Mouse (Mus musculus) cerebellum, adult 2 months (tissue): ENCODE results near the gene Tjp2.

Experiments used
- CTCF ChIP-seq: fragments of 200-500 bp; IDR thresholded peaks from 2 replicates; pipeline ENCODE4 v1.5.1; 2011; ENCODE audit warnings: low read depth, mild to moderate bottlenecking, control low read depth, low read length, moderate library complexity, borderline replicate concordance; ENCODE audit not compliant: insufficient read depth
- POLR2A ChIP-seq: fragments of 200-500 bp; IDR thresholded peaks from 2 replicates; pipeline ENCODE4 v1.6.1; 2011; ENCODE audit warnings: low read length, control low read depth, borderline replicate concordance; ENCODE audit not compliant: insufficient read depth

DNA sequence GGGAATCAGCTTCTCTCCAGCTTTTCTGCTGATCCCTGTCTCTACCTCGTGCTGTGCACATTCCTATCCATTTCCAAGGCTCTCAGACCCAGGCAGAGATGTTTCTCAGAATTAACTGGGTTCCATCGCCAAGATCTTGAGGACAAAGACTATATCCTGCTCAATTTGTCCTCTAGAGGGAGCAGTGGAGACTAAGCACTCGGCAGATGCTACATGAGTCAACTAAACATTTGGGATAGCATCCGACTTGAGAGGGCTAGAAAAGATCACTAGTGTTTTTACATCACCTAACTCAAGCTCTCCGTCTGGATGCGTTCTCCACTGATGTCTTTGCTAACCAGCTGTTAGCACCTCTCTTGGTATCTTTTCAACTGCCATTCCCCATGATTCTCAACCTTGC lies 123.6 kb downstream of the Tjp2 start:
- TF ChIP-seq CTCF (no peak), POLR2A (no peak)
